Mouse (Mus musculus): ENCODE data around the gene Col20a1. TPM values are rescaled to one million over a fixed set of nuclear protein-coding genes. Genes with fewer than 3 reads are reported as not detected.

The Col20a1 gene
- total RNA-seq (2023) = 1.2 and 2.6 TPM in 2 replicates

DNA sequence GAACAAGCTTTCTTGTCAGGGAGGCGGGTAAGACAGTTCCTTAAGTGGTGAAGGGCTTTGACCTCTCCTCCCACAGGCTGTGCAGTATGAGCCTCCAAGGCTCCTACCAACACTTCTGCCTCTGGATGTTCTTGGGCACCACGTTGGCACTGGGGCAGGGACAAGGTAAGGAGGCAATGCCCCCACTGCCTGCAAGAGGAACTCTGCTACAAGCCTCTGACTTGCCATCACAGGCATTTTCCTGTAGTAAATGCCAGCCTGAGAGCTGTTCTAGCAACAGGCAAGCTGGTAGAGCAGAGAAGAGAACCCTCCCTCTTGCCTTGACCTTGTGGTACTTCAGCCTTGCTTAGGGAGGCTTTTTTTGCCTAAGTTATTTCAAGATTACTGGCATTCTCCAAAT, at the start of gene Col20a1:
Col20a1 (plus strand) TSS at position 87 of the 400 bp plus-strand sequence.

DNA sequence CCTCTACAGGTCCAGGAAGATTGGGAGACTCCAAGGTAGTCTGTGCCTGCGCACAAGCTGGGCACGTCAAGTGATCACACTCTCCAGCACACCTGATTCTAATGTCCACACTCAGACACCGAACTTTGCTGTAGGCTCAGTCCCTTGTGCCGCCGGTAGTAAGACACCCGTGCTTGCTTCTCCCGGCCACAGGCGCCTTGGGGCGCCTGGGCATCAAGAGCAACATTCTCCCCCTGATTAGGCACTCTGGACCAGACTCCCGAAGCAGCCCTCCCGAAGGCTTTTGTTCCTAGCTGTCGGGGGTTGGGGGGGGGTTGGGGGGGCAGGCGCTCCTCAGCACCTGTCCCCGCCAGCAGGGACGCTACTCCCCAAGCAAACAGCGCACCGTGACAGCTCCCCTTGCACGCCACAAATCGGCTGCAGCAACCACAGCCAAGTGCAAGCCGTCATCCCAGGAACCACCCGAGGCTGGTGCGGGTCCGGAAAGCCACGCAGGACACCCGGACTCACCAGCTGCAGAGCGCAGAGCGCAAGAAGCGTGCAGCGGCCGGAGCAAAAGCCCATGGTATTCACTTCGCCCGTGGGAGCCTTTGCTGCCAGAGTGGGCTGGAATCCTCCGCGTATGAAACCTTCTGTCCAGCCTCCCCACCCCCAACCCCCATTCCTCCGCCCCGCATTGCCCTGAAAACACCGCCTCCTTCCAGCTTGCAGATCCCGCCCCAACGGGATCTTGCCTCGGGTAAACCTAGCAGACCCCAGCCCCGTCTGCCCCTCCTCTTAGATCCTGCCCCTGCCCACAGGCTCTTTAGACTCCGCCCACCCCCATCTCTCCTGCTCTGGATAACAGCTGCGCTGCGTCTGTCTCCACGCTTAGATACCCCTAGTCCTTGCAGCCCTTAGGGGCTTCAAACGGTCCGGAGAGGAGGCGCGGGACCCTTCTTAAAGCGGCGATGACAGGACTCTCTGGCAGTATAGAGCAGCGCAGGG, 32.0 kb upstream of the Col20a1 start, which contains the start of gene Nkain4:
Nkain4 (minus strand) TSS at position 639 of the 987 bp plus-strand sequence.

DNA sequence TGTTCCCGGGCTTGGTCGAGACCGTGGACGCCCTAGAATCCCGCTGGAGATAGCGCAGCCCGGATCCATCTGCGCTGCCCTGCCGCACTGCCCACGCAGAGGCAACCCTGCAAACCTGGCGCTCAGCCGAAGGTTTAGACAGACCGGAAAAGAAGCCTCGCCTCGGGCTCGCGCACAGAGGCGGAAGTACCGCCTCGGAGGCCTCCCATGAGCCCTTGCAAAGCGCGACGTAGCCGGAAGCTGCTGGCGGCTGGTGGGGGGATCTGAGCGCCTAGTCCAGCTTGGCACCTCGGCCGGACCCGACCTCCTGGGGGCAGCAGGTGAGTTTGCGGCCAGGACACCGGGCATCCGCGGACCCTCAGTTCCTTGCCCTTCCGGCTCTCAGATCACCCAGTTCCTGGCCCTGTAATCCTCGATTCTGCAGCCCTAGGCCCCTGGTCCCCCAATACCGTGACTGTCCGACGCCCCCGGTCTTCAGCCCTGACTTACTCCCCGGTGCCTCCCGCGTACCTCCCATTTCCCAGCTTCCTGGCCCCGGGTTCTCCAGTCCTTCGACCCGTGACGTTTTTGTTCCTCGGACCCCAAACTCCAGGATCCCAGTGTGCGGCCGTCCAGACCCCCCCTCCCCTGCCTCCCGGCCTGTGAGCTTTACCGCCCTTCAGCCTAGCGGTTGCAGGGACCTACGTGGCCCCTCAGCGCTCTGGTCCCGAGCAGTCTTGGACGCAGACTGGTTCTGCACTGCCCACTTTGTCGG, 19.1 kb upstream of the Col20a1 start, which contains the start of gene Arfgap1:
Arfgap1 (plus strand) TSS at position 216 of the 754 bp plus-strand sequence.

DNA sequence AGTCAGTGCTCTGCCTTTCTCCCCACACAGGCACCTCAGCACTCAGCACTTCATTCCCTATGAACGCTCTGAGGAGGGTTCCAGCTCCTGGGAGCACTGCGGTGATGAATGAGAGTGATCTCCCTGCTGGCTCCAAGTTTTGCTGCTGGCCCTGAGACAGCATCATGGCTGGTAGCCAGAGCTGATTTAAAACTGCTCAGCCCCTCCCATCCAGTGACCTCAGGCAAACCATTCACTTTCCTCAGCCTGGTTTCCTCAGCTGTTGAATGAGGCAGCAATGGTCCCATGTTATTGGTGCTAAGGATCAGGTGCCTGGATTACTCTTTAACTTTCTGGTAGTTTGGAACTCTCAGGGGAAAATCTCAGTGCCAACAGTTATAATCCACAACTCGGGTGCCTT, 57.1 kb downstream of the Col20a1 start, which contains the start of gene Chrna4:
Chrna4 (minus strand) TSS at position 110 of the 400 bp plus-strand sequence.

Other genes starting within 250 kb of the Col20a1 start
- not detected in 2 replicates for gene Bhlhe23, start 209.6 kb upstream of the Col20a1 start, total RNA-seq (2023)
- 49.5 and 61.5 TPM in 2 replicates for gene Ythdf1, start 65.6 kb upstream of the Col20a1 start, total RNA-seq (2023)
- not detected in 2 replicates for gene Birc7, start 57.5 kb upstream of the Col20a1 start, total RNA-seq (2023)
- not detected in 2 replicates for gene Nkain4, start 31.8 kb upstream of the Col20a1 start, total RNA-seq (2023)
- 68.6 and 82.7 TPM in 2 replicates for gene Arfgap1, start 19.3 kb upstream of the Col20a1 start, total RNA-seq (2023)
- not detected in 2 replicates for gene Chrna4, start 57.0 kb downstream of the Col20a1 start, total RNA-seq (2023)
- gene Kcnq2, start 148.8 kb downstream of the Col20a1 start, total RNA-seq (2023) = not detected in 2 replicates
- gene Eef1a2, start 170.5 kb downstream of the Col20a1 start, total RNA-seq (2023) = not detected in 2 replicates
- 13.1 and 14.7 TPM in 2 replicates for gene Ppdpf, start 200.7 kb downstream of the Col20a1 start, total RNA-seq (2023)
- not detected in 2 replicates for gene Ptk6, start 216.3 kb downstream of the Col20a1 start, total RNA-seq (2023)
- not detected in 2 replicates for gene Srms, start 226.7 kb downstream of the Col20a1 start, total RNA-seq (2023)
- gene Fndc11, start 233.5 kb downstream of the Col20a1 start, total RNA-seq (2023) = not detected in 2 replicates

Measured in neutrophil, adult 65 days (primary cell).